Mouse (Mus musculus): ENCODE data around the gene Ulk3.

The Ulk3 gene

GRCm38 (mm10) chr9:57566846-57567245, 22.4 kb upstream of the Ulk3 start:
- DNase-seq (ENCODE audit: low read depth in 2 of 2, low spot score in 2 of 2), result no peak

- DNase-seq (ENCODE audit: low read depth in 2 of 2, low spot score in 2 of 2), result no peak
Observed at GRCm38 (mm10) chr9:57568500-57568899, 20.8 kb upstream of the Ulk3 start.

GRCm38 (mm10) chr9:57574397-57574796, 14.9 kb upstream of the Ulk3 start:
- no peak for DNase-seq (ENCODE audit: low read depth in 2 of 2, low spot score in 2 of 2)

DNA sequence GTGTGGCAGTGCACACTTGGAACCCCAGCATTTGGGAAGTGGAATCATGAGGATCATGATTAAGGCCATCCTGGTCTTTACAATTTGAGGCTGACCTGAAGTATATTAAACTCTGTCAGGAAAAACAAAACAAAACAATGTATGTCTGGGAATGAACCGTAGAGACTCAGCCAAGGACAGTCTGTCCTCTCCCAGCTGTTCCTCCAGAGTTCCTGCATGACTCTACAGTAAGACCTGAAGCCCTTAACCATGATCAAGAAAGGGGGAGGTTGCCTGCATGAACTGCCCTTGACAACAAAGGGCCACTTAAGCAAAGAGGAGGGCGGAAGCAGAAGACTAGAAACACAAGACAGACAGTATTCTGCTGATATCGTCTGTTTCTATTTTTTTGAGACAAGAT, 13.7 kb upstream of the Ulk3 start:
- no peak for DNase-seq (ENCODE audit: low read depth in 2 of 2, low spot score in 2 of 2)

GRCm38 (mm10) chr9:57577144-57577849, 12.0 kb upstream of the Ulk3 start:
- peak in 1 of 2 experiments; percentile 7 for DNase-seq (ENCODE audit: low read depth in 2 of 2, low spot score in 2 of 2)

- DNase-seq (ENCODE audit: low read depth in 2 of 2, low spot score in 2 of 2), result no peak
Observed at GRCm38 (mm10) chr9:57584991-57585390, 4.3 kb upstream of the Ulk3 start.

DNA sequence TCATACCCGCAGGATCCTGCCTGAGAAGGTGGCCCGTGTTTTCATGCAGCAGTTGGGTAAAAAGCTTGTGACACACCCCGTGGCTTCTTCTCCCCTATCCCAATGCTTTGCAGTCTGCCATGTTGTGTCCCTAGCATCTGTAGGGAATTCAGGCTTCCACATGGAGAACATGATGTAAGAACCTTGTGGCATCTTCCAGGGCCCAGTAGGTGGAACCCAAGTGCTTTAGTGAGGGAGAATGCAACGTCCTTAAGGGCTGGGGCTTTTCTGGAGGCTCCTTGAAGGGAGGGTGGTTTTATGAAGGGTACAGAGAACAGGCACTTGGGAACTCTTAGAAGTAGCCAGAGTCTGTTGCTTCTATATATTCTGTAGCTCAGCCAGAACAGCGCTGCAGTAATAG, 1.5 kb downstream of the Ulk3 start:
- no peak for DNase-seq (ENCODE audit: low read depth in 2 of 2, low spot score in 2 of 2)

- DNase-seq (ENCODE audit: low read depth in 2 of 2, low spot score in 2 of 2), result no peak
Observed at GRCm38 (mm10) chr9:57593454-57594173, 4.4 kb downstream of the Ulk3 start.

GRCm38 (mm10) chr9:57594174-57594509, 4.9 kb downstream of the Ulk3 start:
- no peak for DNase-seq (ENCODE audit: low read depth in 2 of 2, low spot score in 2 of 2)

DNA sequence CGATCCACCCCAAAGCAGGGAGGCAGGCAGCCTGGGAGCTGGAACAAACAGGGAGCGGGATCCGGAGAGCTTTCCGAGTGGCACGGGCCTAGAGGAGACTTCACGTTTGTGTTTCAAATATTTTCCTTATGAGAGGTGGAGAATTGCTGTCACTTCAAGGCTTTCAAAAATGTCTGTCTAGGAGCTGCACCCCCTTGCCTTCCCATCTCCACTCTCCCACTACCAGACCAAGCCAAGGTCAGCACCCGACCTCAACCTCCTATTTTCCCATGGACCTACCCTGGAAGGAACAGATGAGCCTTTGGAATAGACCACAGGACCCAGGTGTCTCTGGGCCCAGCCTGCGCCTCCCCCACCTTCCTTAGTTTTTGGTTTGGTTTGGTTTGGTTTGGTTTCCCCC, 8.0 kb downstream of the Ulk3 start:
- DNase-seq (ENCODE audit: low read depth in 2 of 2, low spot score in 2 of 2), result no peak

DNA sequence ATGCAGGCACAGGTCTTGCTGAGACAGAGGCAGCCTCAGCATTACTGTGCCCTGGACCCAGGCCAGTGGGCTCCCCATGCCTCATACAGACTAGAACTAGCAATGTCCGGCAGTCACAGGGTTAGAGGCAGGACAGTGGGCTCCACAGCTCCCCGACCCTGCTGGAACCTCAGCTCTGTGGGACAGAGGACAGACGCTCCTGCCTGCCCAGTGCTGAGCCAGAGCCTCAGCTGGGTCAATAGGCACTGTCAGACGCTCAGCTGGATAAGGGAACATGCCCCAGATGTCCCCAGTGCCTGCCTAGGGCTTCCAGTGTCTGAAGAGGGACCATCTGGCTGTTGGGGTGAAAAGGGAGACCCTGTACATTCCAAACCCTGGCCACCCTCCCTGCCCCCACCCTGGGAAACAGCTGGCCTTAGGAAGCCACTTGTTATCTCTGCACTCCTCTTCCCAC, 8.7 kb downstream of the Ulk3 start:
- no peak for DNase-seq (ENCODE audit: low read depth in 2 of 2, low spot score in 2 of 2)

DNA sequence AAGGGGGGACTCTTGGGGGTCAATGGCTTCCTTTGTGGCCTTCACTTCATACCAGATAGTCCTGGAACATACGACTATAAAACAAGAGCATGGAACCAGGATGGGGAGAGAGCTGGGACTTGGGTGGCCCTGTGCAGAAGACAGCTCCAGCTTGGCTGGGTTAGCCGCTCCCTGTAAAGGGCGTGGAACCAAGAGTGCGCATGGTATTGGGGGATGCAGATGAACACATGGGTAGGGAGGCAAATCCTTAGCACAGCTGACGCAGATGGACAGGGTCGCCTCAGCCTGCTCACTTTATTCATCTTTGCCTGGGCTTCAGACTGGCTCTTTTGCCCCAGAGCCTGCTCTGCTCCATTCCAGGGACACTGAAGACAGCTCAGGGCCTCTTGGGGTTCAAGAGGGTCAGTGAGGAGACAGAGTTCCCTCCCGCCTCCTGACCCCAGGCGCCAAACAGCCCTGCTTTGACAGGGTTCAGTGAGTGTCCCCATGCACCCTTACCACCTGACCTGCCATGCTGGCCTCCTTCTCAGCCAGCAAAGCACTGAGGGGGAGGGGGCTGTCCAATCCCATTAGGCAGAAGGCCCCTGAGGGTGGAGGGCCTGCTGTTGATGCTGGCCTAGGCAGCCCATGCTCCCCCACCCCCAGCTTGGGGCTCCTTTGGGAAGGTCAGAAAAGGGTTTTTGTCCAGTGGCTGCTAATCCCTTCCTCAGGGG, 9.8 kb downstream of the Ulk3 start:
- DNase-seq (ENCODE audit: low read depth in 2 of 2, low spot score in 2 of 2), result no peak

- no peak for DNase-seq (ENCODE audit: low read depth in 2 of 2, low spot score in 2 of 2)
Observed at GRCm38 (mm10) chr9:57600620-57601352, 11.5 kb downstream of the Ulk3 start.

DNA sequence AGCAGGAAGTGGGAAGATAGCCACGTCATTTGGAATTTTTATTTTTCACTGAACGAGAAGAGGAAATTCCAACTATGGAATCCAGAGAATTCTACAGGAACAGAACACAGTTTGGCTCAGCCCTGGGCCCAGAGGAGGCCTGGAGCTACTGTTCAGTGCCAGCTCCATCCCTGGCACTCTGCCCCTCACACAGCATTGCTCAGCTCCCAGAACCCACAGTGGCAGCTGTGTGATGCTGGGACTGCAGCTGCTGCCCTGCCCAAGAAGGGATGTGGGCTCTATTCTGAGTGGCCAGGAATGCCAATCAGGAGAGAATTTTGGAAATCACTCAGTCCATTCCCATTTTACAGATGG, 12.1 kb downstream of the Ulk3 start:
- no peak for DNase-seq (ENCODE audit: low read depth in 2 of 2, low spot score in 2 of 2)

- DNase-seq (ENCODE audit: low read depth in 2 of 2, low spot score in 2 of 2), result no peak
Observed at GRCm38 (mm10) chr9:57602098-57602497, 12.8 kb downstream of the Ulk3 start.

- no peak for DNase-seq (ENCODE audit: low read depth in 2 of 2, low spot score in 2 of 2)
Observed at GRCm38 (mm10) chr9:57604875-57605274, 15.6 kb downstream of the Ulk3 start.

DNA sequence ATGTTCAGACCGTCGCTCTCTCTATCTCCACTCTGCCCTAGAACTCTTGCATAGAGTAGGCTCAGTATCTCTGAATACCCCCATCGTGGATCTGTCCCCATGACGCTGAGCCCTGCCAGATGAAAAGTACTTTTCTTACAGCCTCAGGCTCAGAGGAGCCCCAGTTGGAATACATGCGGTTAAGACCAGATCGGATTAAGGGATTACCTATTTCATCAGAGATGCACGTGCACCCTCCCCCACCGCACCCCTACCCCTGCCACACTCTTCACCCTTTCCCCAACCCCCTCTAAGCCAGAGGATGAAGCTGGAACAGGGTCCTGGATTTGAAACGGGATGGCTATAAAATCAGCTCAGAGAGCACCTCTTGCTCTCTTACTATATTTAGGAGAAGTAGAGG, 16.3 kb downstream of the Ulk3 start:
- DNase-seq (ENCODE audit: low read depth in 2 of 2, low spot score in 2 of 2), result no peak

- DNase-seq (ENCODE audit: low read depth in 2 of 2, low spot score in 2 of 2), result peak in 1 of 2 experiments; percentile 14
Observed at GRCm38 (mm10) chr9:57606139-57606851, 17.0 kb downstream of the Ulk3 start, which contains the start of gene Cplx3. TSS of gene Cplx3 (minus strand) at chr9:57606281.

DNA sequence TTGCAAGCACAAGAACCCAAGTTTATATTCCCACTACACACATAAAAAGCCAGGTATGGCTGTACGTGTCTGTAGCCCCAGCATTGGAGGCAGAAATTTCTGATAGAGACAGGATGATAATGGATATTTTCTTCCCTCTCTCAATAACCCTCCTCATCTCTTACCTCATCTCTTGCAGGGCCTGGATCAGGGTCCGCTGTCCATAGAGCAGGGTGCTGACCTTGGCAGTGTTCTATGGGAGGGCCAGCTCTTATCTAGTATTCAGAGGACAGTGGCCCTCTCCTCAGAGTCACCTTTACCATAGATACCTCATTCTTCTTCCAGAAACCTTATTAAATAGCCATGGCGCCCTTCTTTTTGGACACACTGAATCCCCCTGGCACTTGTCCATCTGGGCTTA, 20.6 kb downstream of the Ulk3 start:
- DNase-seq (ENCODE audit: low read depth in 2 of 2, low spot score in 2 of 2), result no peak

DNA sequence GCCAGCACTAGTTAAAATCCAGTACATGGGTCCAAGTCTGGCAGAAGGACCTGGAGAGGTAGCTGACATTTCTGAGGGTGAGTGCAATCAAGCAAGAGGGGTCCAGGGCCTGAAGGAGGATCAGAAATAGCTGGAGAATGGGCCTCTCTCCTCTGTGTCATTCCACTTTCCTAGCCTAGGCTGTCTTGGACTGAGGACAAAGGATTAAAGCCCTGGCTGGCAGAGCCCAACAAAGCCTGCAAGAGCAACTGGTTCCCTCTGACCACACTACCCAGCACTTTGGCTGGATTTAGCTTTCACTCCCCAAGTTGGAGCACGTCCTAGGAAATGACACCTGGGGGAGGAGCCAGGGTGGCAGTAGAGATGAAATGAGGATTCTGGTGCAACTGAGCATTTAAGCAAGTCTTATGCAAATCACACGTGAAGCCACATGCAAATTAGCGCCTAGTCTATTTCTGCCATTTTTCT, 21.1 kb downstream of the Ulk3 start:
- DNase-seq (ENCODE audit: low read depth in 2 of 2, low spot score in 2 of 2), result no peak

- no peak for DNase-seq (ENCODE audit: low read depth in 2 of 2, low spot score in 2 of 2)
Observed at GRCm38 (mm10) chr9:57612587-57612986, 23.3 kb downstream of the Ulk3 start.
